Mouse (Mus musculus) CD4-positive naive resting alpha-beta T cell, adult 57 days (primary cell): ENCODE measurements around the gene Metap2. TPM values are rescaled to one million over a fixed set of nuclear protein-coding genes. Genes with fewer than 3 reads are reported as not detected.

Source experiments
- total RNA-seq: library from RNA; stranded (reverse); gene quantifications from one replicate; pipeline ENCODE4 v1.2.4, GENCODE M21; 2023

Gene Metap2
- total RNA-seq, result 88.6 TPM

DNA sequence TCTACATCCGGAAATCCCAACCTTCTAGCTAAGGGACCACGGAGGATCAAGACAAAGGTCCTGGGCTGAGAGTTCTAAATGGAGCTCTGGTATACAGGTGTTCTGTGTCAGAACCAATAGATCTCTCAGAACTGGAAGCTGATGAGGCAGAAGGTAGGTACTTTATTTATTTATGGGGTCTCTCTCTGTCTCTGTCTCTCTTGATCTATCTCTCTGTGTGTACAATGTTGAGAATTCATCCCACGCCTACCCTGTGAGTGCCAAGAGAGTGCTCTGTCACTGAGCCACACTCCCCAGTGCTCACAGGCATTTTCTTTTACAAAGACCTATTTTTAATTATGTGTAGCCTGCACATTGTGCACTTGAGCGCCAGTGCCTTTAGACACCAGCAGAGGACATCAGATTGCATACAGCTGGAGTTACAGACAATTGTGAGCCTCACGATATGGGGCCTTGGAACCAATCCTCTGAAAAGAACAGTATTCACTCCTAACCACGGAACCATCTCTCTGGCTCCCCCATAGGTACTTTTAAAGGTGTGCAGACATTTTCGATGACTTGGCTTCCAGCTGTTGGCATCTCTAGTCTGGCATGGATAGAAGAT lies at the start of gene Metap2:
Gene Metap2, minus strand, starts transcription at position 51 of the 604 bp plus-strand sequence.

GRCm38 (mm10) chr10:93830931-93831729 lies 65.8 kb downstream of the Metap2 start, which contains the start of gene Usp44:
Usp44 (plus strand) TSS chr10:93831555.

Other genes with a start within 250 kb of the Metap2 start
- gene Usp44, start 65.5 kb downstream of the Metap2 start, total RNA-seq, result not detected
- gene Vezt, start 138.7 kb upstream of the Metap2 start, total RNA-seq, result 23.7 TPM
- gene Fgd6, start 138.9 kb upstream of the Metap2 start, total RNA-seq, result 7.3 TPM